Mouse (Mus musculus) erythroblast, embryonic 14.5 days (primary cell): ENCODE results near the gene Nhej1.

Experiments used
- GATA1 ChIP-seq: IDR thresholded peaks from 2 replicates; pipeline ENCODE4 v1.6.1; 2012; ENCODE audit warnings: low read length, inconsistent platforms, mixed read lengths
- TAL1 ChIP-seq: IDR thresholded peaks from 3 replicates; pipeline ENCODE4 v1.6.1; 2012; ENCODE audit warnings: low read length, inconsistent platforms, mixed read lengths

- TF ChIP-seq TAL1 (no peak), GATA1 (no peak)
These were observed 30.8 kb upstream of the Nhej1 start for GRCm38 (mm10) chr1:75155837-75156236.
